Mouse (Mus musculus): ENCODE results near the gene Sept7. TPM values are rescaled to one million over a fixed set of nuclear protein-coding genes. Genes with fewer than 3 reads are reported as not detected.

Gene Sept7
- total and polyA plus RNA-seq, 3 experiments: 66.7 to 254 (median 67.0) TPM

- H3K27me3 ChIP-seq (ENCODE audit: control insufficient read depth in 1 of 2, insufficient read depth in 2 of 2, low read length in 2 of 2): no peaks in the 10 kb centered on the region
- peaks cover 23% of the 10 kb centered on the region for H3K79me2 ChIP-seq (ENCODE audit: control insufficient read depth, insufficient read depth, low read length, poor library complexity)
- peaks cover 17 to 26% of the 10 kb centered on the region in 2 experiments for H3K36me3 ChIP-seq (ENCODE audit: control insufficient read depth in 1 of 2, insufficient read depth in 2 of 2, low read length in 2 of 2)
- no peak overlapping the region for H3K9ac ChIP-seq (ENCODE audit: control insufficient read depth, low read depth, low read length, poor library complexity, severe bottlenecking)
- no peak overlapping the region for H3K27ac ChIP-seq (ENCODE audit: control insufficient read depth, low read depth, low read length)
- no peak for TF ChIP-seq GABPA (IDR thresholded peaks at IDR 0.05; ENCODE audit: low read depth, low read length)
- no peak for TF ChIP-seq GATA1 (IDR thresholded peaks at IDR 0.05; ENCODE audit: low read depth, low read length)
- TF ChIP-seq MYC (IDR thresholded peaks at IDR 0.05; ENCODE audit: low read depth, low read length): no peak
- no peak for TF ChIP-seq RCOR1 (IDR thresholded peaks at IDR 0.05; ENCODE audit: low read depth, low read length)
- no peak for DNase-seq (ENCODE audit: low read depth, low spot score)
- H3K9me3 ChIP-seq (replicated peaks; ENCODE audit: insufficient read depth, low read length): no peaks in the 10 kb centered on the region
- H3K4me1 ChIP-seq (ENCODE audit: control insufficient read depth in 1 of 2, insufficient read depth in 2 of 2, low read length in 2 of 2): peaks cover 0 to 4% of the 10 kb centered on the region in 2 experiments; a peak in 3 of 4 replicates
- no peak overlapping the region for H3K4me3 ChIP-seq (ENCODE audit: control insufficient read depth in 1 of 2, insufficient read depth in 1 of 2, low read depth in 2 of 2, low read length in 2 of 2)
Measured at GRCm38 (mm10) chr9:25262087-25262486, 9.8 kb downstream of the Sept7 start.

GRCm38 (mm10) chr9:25265795-25266194 lies 13.6 kb downstream of the Sept7 start:
- Histone ChIP-seq H3K27ac (ENCODE audit: control insufficient read depth, low read depth, low read length) (no peak overlapping the region), H3K36me3 (ENCODE audit: control insufficient read depth in 1 of 2, insufficient read depth in 2 of 2, low read length in 2 of 2) (peaks cover 14 to 40% of the 10 kb centered on the region in 2 experiments), H3K9me3 (replicated peaks; ENCODE audit: insufficient read depth, low read length) (no peaks in the 10 kb centered on the region), H3K4me1 (ENCODE audit: control insufficient read depth in 1 of 2, insufficient read depth in 2 of 2, low read length in 2 of 2) (no peaks in the 10 kb centered on the region; a peak in 1 of 4 replicates), H3K27me3 (ENCODE audit: control insufficient read depth in 1 of 2, insufficient read depth in 2 of 2, low read length in 2 of 2) (no peaks in the 10 kb centered on the region), H3K4me3 (ENCODE audit: control insufficient read depth in 1 of 2, insufficient read depth in 1 of 2, low read depth in 2 of 2, low read length in 2 of 2) (no peak overlapping the region), H3K9ac (ENCODE audit: control insufficient read depth, low read depth, low read length, poor library complexity, severe bottlenecking) (no peak overlapping the region), H3K79me2 (ENCODE audit: control insufficient read depth, insufficient read depth, low read length, poor library complexity) (peaks cover 6% of the 10 kb centered on the region)
- no peak for DNase-seq (ENCODE audit: low read depth, low spot score)
- TF ChIP-seq JUND (IDR thresholded peaks at IDR 0.05; ENCODE audit: low read depth, low read length) (no peak), USF2 (IDR thresholded peaks at IDR 0.05; ENCODE audit: borderline replicate concordance in 1 of 2, insufficient read depth in 1 of 2, low read depth in 1 of 2, low read length in 2 of 2) (no peak), ZKSCAN1 (IDR thresholded peaks at IDR 0.05; ENCODE audit: low read depth, low read length) (no peak), KAT2A (conservative IDR thresholded peaks at IDR 0.05; ENCODE audit: low read depth, low read length) (no peak), CHD1 (IDR thresholded peaks at IDR 0.05; ENCODE audit: low read depth, low read length) (no peak), SMC3 (IDR thresholded peaks at IDR 0.05; ENCODE audit: low read depth, low read length) (no peak), GABPA (IDR thresholded peaks at IDR 0.05; ENCODE audit: low read depth, low read length) (no peak), MYC (IDR thresholded peaks at IDR 0.05; ENCODE audit: low read depth, low read length) (no peak), UBTF (IDR thresholded peaks at IDR 0.05; ENCODE audit: borderline replicate concordance, insufficient read depth, low read depth, low read length) (no peak), MYB (IDR thresholded peaks at IDR 0.05; ENCODE audit: low read depth, low read length) (no peak), ELF1 (IDR thresholded peaks at IDR 0.05; ENCODE audit: low read depth, low read length) (no peak), TBP (IDR thresholded peaks at IDR 0.05; ENCODE audit: low read depth, low read length) (no peak), POLR2A (IDR thresholded peaks at IDR 0.05; ENCODE audit: control insufficient read depth in 1 of 2, insufficient read depth in 1 of 2, low read depth in 1 of 2, low read length in 2 of 2, poor library complexity in 1 of 2) (no peak), POLR2AphosphoS2 (IDR thresholded peaks at IDR 0.05; ENCODE audit: low read length) (no peak), CHD2 (IDR thresholded peaks at IDR 0.05; ENCODE audit: low read length) (no peak)

Data from MEL (cell line).